Mouse (Mus musculus) heart, postnatal 36 days (tissue): ENCODE data around the gene Gm20696. TPM values are rescaled to one million over a fixed set of nuclear protein-coding genes. Genes with fewer than 3 reads are reported as not detected.

Experiments
- DNase-seq, 2 experiments: peaks; one replicate each; pipeline ENCODE4 v3.0.0; 2021 to 2022
- intact Hi-C: fragments of 180-260 bp; cut with DNase I; formaldehyde crosslinking; loops from one replicate; pipeline ENCODE4 v1.15.1; 2025
- total RNA-seq, 2 experiments: library from RNA; stranded (reverse); gene quantifications; 2 replicates each; pipeline ENCODE4 v1.2.3; 2021

Gene Gm20696
- total RNA-seq, 2 experiments from 2014 or later = 2.4 to 2.5 TPM

DNA sequence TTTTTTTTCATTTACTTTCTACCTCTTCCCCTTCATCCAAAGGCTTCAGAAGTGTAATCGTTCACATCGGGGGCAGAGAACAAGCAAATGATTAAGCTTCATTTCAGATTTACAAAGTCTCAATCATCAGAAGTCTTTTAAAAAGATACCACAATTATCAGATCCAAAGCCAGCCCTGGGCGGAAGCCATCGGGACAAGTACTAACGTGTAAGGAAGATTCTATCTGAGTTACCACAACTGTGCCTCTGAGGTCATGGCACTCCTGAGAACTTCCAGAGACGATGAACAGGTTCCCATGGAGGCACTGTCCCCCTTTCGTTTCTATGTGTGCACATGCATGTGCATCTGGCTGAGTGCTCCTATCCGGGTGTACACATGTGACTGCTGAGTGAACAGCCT is 413.3 kb downstream of the Gm20696 start:
- intact Hi-C loops = no loop called here
- no peak for DNase-seq

DNA sequence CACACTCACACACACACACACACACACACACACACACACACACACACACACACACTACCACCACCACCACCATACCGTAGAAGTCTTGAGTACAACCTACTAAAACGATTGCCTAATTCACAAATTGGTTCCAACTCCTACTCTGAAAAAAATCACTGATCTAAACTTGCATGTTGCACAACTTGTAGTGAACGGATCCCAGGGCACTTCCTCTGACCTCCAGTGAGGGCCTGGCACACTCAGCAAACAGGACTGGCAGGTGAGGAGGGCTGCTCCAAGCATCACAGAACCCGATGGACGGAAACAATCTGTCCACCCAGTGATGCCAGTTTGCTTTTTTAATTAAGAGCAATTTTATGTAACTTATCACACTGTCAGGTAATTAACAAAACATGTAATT is 413.8 kb downstream of the Gm20696 start:
- intact Hi-C loops = no loop called here

DNA sequence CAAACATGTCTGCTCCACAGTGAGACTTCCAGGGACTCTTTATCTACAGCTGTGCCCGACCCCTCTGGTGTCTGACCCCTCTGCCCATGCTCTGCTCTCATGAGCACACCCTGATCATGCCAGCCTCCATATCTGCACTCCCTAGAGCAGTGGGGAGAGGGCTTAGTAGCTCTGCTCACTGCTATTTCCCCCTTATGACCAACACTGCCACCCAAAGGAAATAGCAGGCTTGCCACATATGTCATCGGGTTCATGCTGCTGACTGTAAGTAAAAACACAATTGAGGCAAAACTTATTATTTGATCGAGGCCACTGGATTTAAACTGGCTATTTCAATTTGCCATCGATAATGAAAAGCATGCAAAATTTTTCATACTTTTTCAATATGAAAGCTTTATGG is 414.7 kb downstream of the Gm20696 start:
- intact Hi-C loops = no loop called here
- DNase-seq = no peak

More for the DNA sequence above, 413.8 kb downstream of the Gm20696 start:
- no peak for DNase-seq

DNA sequence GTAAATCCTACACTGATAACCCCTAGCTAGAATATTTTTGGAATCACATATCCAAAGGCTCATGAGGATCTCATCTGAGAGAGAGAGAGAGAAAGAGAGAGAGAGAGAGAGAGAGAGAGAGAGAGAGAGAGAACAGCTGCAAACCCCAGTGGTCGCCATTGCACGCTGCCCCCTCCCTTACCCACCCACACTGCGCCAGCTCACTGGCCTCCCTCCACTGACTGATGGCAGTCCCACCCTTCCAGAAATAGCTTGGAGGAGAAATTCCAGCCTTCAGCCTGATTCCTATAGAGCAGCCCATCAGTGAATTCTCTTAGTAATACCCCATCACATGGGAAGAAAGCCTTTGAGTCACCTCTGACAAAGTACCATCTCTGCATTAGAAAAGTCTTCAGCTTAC is 415.4 kb downstream of the Gm20696 start:
- intact Hi-C loops = no loop called here
- no peak for DNase-seq

DNA sequence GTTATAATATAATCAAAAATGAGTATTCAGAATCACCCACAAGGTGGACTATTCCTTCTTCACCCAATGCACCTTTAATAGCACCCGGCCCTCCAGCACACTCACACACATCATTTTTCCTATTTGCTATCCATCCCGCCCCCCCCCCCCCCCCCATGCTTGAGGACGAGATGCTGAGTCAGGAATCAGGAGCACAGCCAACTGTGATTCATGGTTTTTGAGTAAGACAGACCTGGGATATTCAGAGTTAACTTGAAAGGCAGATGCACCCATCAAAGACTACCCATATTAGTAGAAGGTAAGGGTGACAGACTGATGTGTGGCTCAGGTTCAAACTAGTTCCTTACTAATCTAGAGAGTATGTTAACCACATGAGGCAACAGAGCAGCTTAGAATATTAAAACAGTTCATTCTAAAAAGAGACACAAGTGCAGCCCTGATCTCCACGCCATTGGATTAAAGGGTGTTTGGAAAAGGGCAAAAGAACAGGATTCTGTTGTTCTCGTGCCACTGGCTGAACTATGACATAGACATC is 417.0 kb downstream of the Gm20696 start:
- DNase-seq = no peak
- intact Hi-C loops = no loop called here

DNA sequence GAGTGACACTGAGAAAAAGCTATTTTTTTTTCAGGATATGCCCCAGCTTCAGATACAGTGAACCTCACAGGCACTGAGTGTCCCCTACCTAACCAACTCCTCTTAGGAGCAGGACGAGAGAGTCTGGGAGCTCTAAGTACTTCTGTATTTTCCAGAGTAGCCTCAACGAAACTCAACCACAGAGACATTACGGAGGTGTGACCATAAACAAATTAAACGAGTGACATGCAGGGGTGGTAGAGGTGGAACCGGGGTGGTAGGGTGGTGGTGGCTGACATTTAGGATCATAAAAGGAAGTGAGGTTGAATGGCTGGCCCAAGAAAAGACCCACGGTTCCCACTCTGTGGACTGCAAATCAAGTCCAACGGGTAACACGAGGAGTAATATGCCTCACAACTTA is 418.2 kb downstream of the Gm20696 start:
- intact Hi-C loops = no loop called here
- no peak for DNase-seq

DNA sequence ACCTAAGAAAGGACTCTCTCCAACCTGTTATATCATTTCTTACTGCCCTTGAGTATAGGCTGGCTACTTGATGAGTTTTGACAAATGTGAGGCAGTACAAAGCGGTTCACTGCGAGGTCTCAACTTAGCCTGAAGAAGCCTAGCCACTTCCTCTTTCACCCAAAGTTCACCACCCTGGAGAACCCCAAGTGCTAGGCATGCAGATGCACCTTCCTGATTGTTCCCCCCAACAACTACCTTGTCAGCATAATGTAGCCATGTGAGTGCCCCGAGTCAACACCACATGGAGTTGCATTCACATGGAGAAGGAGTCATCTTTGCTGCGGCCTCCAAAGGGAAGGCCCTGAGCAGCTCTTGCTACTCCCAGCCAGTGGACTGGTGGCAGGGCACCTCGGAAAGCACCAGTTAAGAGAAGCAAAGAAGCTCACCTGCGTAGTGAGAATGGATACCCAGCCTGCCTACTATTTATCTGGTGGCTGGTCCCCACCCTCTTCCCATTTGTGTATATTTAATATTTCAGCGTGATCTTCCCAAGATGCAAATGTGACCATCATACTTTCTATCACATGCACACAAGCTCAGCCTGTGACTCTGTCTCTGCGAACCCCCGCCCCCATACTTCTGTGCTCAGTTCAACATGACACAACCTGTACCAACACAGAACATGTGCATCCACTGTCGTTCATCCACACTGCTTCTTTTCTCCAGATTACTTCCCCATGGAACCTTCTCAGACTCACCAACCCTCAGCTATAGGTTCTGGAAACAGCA is 424.8 kb downstream of the Gm20696 start:
- intact Hi-C loops = no loop called here
- DNase-seq = no peak

DNA sequence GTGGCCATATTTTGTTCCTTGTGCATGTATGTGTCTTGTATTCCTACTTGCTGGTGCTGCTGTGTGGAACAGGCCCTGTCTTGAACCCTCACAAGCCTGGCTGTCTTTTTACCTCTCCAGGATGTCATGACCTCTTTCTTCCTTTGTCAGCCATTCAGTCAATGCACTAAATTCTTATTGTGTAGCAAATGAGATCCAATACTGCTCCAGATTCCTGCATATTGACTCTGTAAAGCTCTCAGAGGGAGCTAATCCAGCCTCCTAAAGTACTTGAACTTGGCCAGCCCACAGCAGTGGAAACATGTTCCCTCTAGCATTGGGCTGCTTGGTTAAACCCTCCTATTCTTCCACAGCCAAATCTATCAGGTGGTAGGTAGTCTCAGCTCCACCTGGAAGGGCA is 425.8 kb downstream of the Gm20696 start:
- DNase-seq = no peak
- intact Hi-C loops = no loop called here

DNA sequence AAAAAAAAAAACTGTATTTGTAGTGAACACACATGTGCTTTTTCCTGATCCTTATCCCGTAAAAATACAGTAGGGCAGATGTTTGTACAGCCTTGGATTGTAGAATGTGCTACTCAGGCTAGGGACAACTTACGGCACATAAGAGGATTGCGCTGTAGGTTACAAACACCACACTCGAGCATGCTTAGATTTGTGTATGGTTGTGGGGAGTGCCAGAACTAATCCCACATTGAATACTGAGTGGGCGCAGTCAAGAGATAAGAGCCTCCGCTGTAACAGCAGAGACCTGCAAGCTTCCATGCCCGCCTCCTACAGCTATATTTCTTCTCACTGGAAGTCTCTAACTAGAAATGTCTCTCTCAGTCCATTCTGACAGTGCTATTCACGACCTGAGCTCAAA is 431.0 kb downstream of the Gm20696 start:
- intact Hi-C loops = no loop called here

DNA sequence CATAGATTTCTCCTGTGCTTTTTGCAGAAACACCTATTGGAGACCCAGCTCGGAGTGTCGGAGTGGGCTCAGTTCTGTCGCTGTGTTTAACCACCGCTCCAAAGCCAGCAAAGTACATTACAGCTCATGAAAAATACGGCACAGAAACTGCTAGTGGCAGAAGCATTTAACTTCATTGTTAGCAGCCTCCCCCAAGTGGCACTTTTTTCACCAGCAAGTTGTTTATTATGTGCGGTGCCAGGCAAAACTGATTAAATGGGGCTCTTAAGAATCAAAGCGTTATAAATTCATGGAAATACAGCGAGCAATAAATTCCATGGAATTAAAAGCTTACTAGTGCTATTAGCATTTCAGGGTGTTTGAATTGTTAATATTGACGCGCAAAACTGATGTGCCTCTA is 433.2 kb downstream of the Gm20696 start:
- no peak for DNase-seq
- intact Hi-C loops = no loop called here

More for the DNA sequence above, 431.0 kb downstream of the Gm20696 start:
- DNase-seq = no peak

DNA sequence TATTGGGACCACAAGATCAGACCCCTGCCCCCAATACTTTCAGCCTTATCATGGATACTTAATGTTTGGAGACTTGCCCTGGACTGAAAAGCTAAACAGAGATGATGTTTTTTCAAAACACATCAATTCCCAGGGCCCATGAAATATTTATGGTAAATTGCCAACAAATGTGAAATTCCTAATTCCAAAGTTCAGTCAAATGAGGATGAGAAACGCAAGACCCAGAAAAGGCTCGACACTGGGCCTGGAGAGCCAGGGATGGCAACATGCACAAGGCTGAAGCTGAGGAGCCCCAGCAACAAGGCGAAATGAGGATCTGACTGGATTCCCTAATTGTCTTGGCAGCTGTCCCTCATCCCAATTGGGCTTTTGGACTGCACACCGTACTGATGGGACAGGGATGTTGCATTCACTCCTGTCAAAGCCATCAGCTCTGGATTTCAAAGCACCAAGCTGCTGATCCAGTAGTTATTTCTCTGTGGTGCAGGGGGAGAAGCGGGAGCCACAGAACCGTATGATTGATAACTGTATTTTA is 438.2 kb downstream of the Gm20696 start:
- no peak for DNase-seq
- intact Hi-C loops = no loop called here

DNA sequence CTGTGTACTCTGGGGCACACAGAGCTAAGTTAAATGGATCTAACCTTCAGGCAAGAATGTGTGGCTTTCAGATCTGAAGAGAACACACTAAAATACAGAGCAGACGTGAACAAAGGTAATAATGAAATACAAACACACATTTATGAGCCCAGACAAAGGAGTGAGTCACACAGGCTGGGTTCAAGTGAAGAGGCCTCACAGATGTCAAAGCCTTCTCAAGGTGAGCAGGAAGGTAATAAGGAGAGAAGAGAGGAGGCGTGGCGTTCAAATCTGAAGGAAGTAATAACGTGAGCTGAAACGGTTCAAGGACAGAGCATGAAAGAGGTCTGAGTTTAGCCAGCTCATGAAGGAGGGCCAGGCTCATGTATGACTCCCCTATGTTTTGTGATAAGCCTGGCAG is 445.4 kb downstream of the Gm20696 start:
- intact Hi-C loops = no loop called here
- DNase-seq = no peak

DNA sequence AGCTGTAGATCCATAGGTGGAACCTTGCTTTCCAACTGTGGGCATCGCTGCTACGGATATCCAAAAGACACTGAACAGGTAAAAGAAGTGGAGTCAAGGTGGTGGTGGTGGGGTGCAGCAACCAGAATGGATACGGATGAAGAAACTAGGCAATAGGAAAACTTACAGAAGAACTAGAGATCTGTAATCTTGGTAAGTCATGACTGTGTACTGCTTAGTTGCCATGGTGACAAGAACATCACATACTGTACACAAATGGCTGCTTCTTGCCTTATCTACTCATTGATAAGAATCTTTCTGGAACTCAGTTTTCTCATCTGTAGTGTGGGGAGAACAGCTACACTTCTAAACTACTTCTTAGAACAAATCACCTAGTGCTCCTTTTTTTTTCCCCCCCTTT is 446.1 kb downstream of the Gm20696 start:
- DNase-seq = no peak
- intact Hi-C loops = no loop called here

DNA sequence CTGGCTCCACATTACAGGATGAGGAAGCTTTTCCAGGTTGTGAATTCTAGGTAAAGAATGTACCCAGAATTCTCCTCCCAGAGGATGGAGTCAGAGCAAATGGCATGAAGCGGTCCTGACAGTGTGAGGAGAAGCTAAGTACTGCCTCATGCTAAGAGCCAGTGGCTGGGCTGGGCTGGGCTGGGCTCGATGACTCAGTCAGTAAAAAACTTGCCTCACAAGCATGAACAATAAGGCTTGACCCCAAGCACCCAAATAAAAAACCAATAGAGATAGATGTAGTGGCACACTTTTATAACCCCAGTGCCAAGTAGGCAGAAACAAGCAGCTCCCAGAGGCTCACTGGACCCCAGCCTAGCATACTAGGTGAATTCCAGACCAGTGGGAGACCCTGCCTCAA is 448.8 kb downstream of the Gm20696 start:
- intact Hi-C loops = no loop called here
- no peak for DNase-seq

DNA sequence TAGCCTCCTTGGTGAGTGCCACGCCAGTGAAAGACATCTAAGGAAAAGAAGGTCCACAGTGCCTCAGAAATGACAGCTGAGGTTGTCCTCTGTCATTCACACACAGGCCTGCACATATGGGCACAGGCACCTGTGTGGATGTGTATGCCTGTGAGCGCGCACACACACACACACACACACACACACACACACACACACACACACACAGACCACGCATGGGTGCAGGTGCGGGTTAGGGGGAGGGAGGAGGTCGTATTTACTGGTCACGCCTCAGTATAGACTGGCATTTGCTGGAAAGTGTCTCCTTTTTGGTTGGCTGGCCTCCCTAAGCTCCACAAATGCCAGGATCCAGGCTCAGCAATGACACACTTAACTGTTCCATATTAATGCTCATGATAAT is 449.4 kb downstream of the Gm20696 start:
- intact Hi-C loops = no loop called here
- DNase-seq = no peak

DNA sequence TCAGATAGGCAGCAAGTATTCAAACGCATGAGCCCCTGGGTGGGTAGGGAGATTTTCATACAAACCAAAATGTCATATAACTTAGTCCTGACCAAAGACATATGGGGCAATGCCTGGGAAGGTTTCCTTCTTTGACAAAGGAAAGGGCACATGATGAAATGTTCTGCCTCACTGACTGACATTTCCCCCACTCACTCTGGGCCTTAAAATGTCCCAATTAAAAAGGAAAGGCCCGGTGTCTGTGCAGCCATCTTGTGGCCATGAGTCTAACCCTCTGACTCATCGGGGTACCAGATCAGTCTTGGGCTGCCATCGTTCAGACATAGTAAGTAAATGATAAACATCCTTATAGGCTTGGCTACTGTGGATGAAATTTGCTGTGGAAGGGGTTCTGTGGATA is 454.1 kb downstream of the Gm20696 start:
- intact Hi-C loops = no loop called here

DNA sequence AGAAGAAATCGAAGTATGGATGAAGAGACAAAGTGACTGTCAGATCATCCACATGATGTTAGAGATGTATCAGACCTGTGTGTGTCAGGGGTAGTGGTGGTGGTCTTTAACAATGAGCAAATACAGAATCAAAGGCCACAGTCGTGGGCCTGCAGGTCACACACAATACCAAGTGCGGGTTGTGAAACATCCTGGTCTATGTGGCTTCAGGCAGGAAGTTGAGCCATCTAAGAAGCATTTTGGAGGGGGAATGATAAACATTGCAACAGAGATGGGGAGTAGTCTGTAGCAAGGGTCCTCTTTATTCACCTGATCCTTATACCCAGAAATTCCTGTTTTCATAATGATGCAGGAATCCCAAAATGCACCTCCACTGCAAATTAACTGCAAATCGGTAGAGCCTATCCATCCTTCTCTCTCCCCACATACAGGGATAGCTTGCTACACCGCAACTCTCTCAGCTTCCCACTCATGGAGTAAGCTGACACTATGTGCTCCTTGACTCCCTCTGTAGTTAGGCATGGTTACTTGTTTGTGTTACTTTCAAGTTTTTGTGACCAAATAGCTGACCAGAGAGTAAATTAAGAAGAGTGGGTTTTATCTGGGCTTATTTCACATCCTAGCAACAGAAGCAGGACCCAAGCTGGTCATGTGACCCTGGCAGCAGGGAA is 454.8 kb downstream of the Gm20696 start:
- no peak for DNase-seq
- intact Hi-C loops = no loop called here

More for the DNA sequence above, 454.1 kb downstream of the Gm20696 start:
- no peak for DNase-seq

DNA sequence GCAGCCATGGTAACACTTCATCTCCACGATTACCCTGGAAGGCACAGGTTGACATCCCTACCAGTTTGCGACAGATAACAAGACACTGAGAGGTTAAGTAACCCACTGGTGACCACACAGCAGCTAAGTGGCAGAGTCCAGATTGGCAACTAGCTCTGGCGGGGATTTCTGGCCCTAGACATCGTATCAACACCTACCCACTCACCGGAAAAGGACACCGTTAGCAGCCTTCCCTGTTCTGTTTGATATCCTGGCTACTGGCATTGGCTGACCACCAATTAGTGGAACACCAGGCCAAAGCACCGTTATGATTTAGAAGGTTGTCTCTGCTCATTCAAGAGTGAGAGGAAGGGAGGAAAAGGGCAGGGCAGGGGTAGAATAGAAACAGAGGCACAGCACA is 456.4 kb downstream of the Gm20696 start:
- intact Hi-C loops = no loop called here
- no peak for DNase-seq
